In genomic region chr1:60859842-60860241, GRCm38 (mm10) we compare ENCODE assay signal across 18 mouse cellular contexts. TPM values are rescaled to one million over a fixed set of nuclear protein-coding genes. Genes with fewer than 3 reads are reported as not detected.
DNase-seq lines count a peak whose midpoint lies in the region; ATAC-seq and TF ChIP-seq lines count a peak whose summit lies in the region.
"Had no signal": no experiment of that assay in that cellular context is flagged by ENCODE, and none has a peak within 500 bp of the region (broad histone marks: within the 10 kb centered on the region; RNA-seq: fewer than 3 reads in every experiment).

No protein-coding gene starts in this region.

- 64% methylated on average over 3 of the region's 3 CpGs for WGBS in intestine, postnatal 0 days
- WGBS in intestine, embryonic 16.5 days: 77% methylated on average over 3 of the region's 3 CpGs

- H3K4me2 ChIP-seq in intestine, postnatal 0 days (replicated peaks; ENCODE audit: low read depth): no peak overlapping the region
- H3K4me2 ChIP-seq in intestine, embryonic 16.5 days (ENCODE audit: low read depth, low read length): no peak overlapping the region
- H3K4me2 ChIP-seq: forebrain, embryonic 13.5 days; heart, embryonic 11.5 days; hindbrain, embryonic 15.5 days; liver, embryonic 13.5 days had no signal

- no peaks in the 10 kb centered on the region for H3K27me3 ChIP-seq in intestine, postnatal 0 days (replicated peaks; ENCODE audit: control insufficient read depth, insufficient read depth, low read length)
- no peaks in the 10 kb centered on the region for H3K27me3 ChIP-seq in intestine, embryonic 16.5 days (replicated peaks; ENCODE audit: control insufficient read depth, insufficient read depth, low read length)
- H3K27me3 ChIP-seq: forebrain, embryonic 13.5 days; hindbrain, embryonic 15.5 days; liver, embryonic 13.5 days; neural tube, embryonic 13.5 days had no signal

- ATAC-seq in intestine, postnatal 0 days: 0 out of 2 replicates have a peak, but pooled peaks have one; percentile 50
- ATAC-seq in intestine, embryonic 16.5 days: no peak

- no peak overlapping the region for H3K9ac ChIP-seq in intestine, postnatal 0 days (ENCODE audit: low read depth, low read length)
- no peak overlapping the region for H3K9ac ChIP-seq in intestine, embryonic 16.5 days (ENCODE audit: low read depth, low read length)
- H3K9ac ChIP-seq: forebrain, embryonic 13.5 days; hindbrain, embryonic 15.5 days; liver, embryonic 13.5 days; neural tube, embryonic 13.5 days had no signal

- no peak overlapping the region for H3K27ac ChIP-seq in intestine, postnatal 0 days (ENCODE audit: low read depth, low read length)
- H3K27ac ChIP-seq in intestine, embryonic 16.5 days (ENCODE audit: low read length): no peak overlapping the region
- H3K27ac ChIP-seq: forebrain, embryonic 13.5 days; liver, embryonic 13.5 days had no signal

- H3K4me3 ChIP-seq in intestine, postnatal 0 days (ENCODE audit: low read depth, low read length): no peak overlapping the region
- no peak overlapping the region for H3K4me3 ChIP-seq in intestine, embryonic 16.5 days (ENCODE audit: low read length)
- H3K4me3 ChIP-seq: forebrain, embryonic 13.5 days; hindbrain, embryonic 15.5 days; liver, embryonic 13.5 days; neural tube, embryonic 13.5 days had no signal

- TF ChIP-seq CTCF in intestine, postnatal 0 days (IDR thresholded peaks at IDR 0.05; ENCODE audit: low read depth): no peak

- H3K9me3 ChIP-seq in intestine, postnatal 0 days (ENCODE audit: control insufficient read depth): no peaks in the 10 kb centered on the region
- no peaks in the 10 kb centered on the region for H3K9me3 ChIP-seq in intestine, embryonic 16.5 days (ENCODE audit: control insufficient read depth, low read length)
- H3K9me3 ChIP-seq: forebrain, embryonic 13.5 days; hindbrain, embryonic 15.5 days; liver, embryonic 13.5 days; neural tube, embryonic 13.5 days had no signal

- no peaks in the 10 kb centered on the region for H3K4me1 ChIP-seq in intestine, postnatal 0 days (replicated peaks; ENCODE audit: control insufficient read depth, insufficient read depth, low read length)
- peaks cover 6% of the 10 kb centered on the region; the same call in 1 of the 2 replicates for H3K4me1 ChIP-seq in intestine, embryonic 16.5 days (ENCODE audit: control insufficient read depth, insufficient read depth, low read length)

- no peaks in the 10 kb centered on the region for H3K36me3 ChIP-seq in intestine, postnatal 0 days (ENCODE audit: control insufficient read depth, insufficient read depth)
- H3K36me3 ChIP-seq in intestine, embryonic 16.5 days (ENCODE audit: control insufficient read depth, insufficient read depth, low read length): no peaks in the 10 kb centered on the region
- H3K36me3 ChIP-seq: hindbrain, embryonic 15.5 days; liver, embryonic 13.5 days; neural tube, embryonic 13.5 days had no signal

- DNase-seq in adrenal gland, postnatal 14 days: peak; percentile 26
- no peak for DNase-seq in adrenal gland, adult 8-10 months
- peak; percentile 86 for DNase-seq in 3T3-L1 (ENCODE audit: low read depth, low spot score)
- DNase-seq in fat pad, adult 2 months (ENCODE audit: extremely low read depth, low read depth, low spot score): peak; percentile 36
- no peak for DNase-seq in frontal cortex, adult 2 months (ENCODE audit: extremely low spot score in 1 of 2, low spot score in 1 of 2)
- no peak for DNase-seq in cerebellum, postnatal 25 days

RNA-seq across cellular contexts. Expression of gene Ctla4, which starts 27.0 kb away (rescaled TPM):
- 0.52 and 1.1 TPM in 2 replicates for total RNA-seq in adrenal gland, postnatal 14 days (2021)
- total RNA-seq in adrenal gland, adult 8-10 months (2022): not detected
- polyA plus RNA-seq in intestine, postnatal 0 days (2015; fragmentation: Nextera tagmentation; extraction: Ambion mirVana): not detected in 2 replicates
- not detected in 2 replicates for polyA plus RNA-seq in intestine, embryonic 16.5 days (2015; fragmentation: Nextera tagmentation; extraction: Ambion mirVana)
- not detected in 2 replicates for polyA plus RNA-seq in frontal cortex, adult 2 months (2012; rRNA removed)
- total RNA-seq: layer of hippocampus, adult 8-10 months; left cerebral cortex, postnatal 10 days had no signal
- polyA plus RNA-seq: embryonic facial prominence, embryonic 11.5 days; forebrain, embryonic 13.5 days; hindbrain, embryonic 15.5 days; kidney, embryonic 14.5 days; liver, embryonic 13.5 days; midbrain, embryonic 16.5 days; neural tube, embryonic 13.5 days had no signal

Comparison
In these comparisons a context has a peak if more than half of its experiments do, and no peak if none do; other contexts are left out.
1. DNase-seq: peak in adrenal gland, postnatal 14 days (single experiment), 3T3-L1 (single experiment) and fat pad, adult 2 months (single experiment); none in adrenal gland, adult 8-10 months (single experiment), frontal cortex, adult 2 months (0 of 2) and cerebellum, postnatal 25 days (0 of 2).